Mouse (Mus musculus): ENCODE data around the gene March8. TPM values are rescaled to one million over a fixed set of nuclear protein-coding genes. Genes with fewer than 3 reads are reported as not detected.

Gene March8
- polyA plus RNA-seq, 1 experiment = 5.5 TPM

DNA sequence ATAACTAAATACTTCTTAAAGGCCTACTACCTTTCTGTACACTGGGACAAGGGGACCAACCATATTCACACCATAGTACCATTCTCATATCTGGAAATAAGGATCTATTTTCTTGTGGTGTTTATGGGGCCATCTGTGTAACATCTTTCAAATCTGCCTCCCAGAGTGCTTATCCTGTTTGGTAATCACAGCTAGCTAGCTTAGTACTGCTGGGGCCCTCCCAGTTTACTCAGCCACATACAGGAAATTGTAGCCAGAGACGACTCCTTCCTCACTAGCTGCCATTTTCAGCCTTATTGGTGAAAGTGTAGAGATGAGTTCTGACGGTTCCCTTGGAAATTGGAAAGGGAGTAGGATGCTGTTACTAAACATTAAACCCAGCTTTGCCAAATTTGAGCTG lies 43.8 kb downstream of the March8 start:
- Histone ChIP-seq H3K27me3 (ENCODE audit: control insufficient read depth) (no peaks in the 10 kb centered on the region), H3K4me3 (replicated peaks) (no peak overlapping the region), H3K9me3 (ENCODE audit: control insufficient read depth, low read length) (no peaks in the 10 kb centered on the region), H3K36me3 (ENCODE audit: control insufficient read depth) (peaks cover 99% of the 10 kb centered on the region), H3K4me1 (ENCODE audit: control insufficient read depth) (peaks cover 55% of the 10 kb centered on the region)
- TF ChIP-seq GATA1 (IDR thresholded peaks at IDR 0.05; ENCODE audit: low read length) = no peak
- no peak for TF ChIP-seq TAL1 (IDR thresholded peaks at IDR 0.05; ENCODE audit: low read length)

DNA sequence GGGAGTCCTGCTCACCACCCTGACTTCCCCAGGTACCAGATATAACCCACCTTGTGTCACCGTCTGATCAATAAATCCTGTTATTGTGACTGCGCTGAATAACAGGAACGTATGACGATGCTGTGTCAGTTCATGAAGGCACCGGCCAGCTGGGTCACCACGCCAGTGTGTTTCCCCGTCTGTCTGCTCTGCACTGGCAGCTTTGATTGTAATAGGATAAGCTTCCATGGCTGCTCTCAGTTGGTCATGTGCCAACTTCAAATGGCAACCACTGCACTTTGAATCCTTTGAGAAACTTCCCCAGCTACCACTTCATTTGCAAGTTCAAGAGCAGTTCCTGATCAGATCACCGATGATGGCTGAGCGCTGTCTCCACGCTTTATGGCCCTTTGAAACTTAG lies 45.8 kb downstream of the March8 start:
- Histone ChIP-seq H3K4me1 (ENCODE audit: control insufficient read depth) (peaks cover 46% of the 10 kb centered on the region), H3K9me3 (ENCODE audit: control insufficient read depth, low read length) (no peaks in the 10 kb centered on the region), H3K27me3 (ENCODE audit: control insufficient read depth) (no peaks in the 10 kb centered on the region), H3K36me3 (ENCODE audit: control insufficient read depth) (peaks cover 84% of the 10 kb centered on the region), H3K4me3 (replicated peaks) (no peak overlapping the region)
- TF ChIP-seq TAL1 (IDR thresholded peaks at IDR 0.05; ENCODE audit: low read length) = no peak

DNA sequence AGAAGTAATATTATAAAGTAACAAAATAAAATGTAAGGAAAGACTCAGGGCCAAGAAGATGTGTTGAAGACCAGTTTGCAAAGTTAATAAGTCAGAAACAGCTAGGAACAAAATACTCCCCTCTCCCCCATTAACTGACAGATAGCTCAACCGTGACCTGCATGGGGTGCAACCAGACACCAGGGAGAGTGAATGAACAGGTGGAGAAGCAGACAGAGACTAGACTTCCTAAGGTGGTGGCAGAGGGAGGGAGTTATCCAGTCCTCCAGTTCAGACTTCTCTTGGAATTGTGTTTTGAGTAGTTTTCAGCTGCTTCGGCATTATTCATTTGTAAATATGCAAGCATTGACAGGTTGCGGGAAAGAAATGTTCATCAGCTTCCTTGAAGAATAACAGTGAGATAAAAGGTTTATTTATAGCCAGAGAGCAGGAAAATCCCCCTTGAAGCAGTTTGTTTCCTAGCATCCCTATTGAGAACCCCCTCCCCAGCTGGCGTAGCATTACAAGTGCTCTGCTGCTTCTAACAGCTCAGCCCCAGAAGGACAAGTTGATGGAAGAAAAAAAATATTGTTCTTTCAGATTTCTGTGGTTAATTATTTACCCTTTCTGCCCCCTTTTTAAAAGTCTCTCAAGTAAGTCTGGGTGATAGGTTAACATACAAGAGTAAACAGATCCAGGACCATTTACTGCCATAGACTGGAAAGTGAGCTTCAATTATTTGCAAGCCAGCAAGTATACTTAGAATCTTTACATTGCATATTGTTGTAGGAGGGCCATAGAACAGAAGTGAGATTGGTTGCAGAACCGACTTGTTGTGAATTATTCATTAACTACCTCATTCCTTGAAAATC lies 47.6 kb downstream of the March8 start:
- H3K4me3 ChIP-seq (replicated peaks) = no peak overlapping the region
- H3K36me3 ChIP-seq (ENCODE audit: control insufficient read depth) = peaks cover 84% of the 10 kb centered on the region
- peaks cover 42% of the 10 kb centered on the region for H3K4me1 ChIP-seq (ENCODE audit: control insufficient read depth)
- no peaks in the 10 kb centered on the region for H3K27me3 ChIP-seq (ENCODE audit: control insufficient read depth)
- TF ChIP-seq GATA1 (IDR thresholded peaks at IDR 0.05; ENCODE audit: low read length) (no peak), TAL1 (IDR thresholded peaks at IDR 0.05; ENCODE audit: low read length) (no peak)
- H3K9me3 ChIP-seq (ENCODE audit: control insufficient read depth, low read length) = no peaks in the 10 kb centered on the region

DNA sequence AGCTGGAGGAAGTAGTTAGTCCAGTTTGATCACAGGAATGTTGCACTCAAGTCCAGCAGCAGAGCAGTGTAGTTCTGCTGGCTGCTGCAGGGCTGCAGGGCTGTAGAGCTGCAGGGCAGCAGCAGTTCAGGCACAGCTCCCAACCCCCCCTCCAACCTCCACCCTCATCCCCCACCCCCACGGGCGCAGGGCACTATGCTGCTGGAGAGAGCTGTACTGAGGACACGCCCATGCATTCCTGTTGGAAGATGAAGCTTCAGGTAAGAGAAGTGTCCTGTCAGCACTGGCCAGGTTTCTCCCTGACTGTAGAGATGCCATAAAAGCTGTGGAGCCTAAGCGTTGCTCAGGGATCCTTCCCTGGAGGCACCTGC lies 48.2 kb downstream of the March8 start:
- peaks cover 84% of the 10 kb centered on the region for H3K36me3 ChIP-seq (ENCODE audit: control insufficient read depth)
- TF ChIP-seq GATA1 (IDR thresholded peaks at IDR 0.05; ENCODE audit: low read length) = no peak
- TF ChIP-seq TAL1 (IDR thresholded peaks at IDR 0.05; ENCODE audit: low read length) = no peak
- H3K4me1 ChIP-seq (ENCODE audit: control insufficient read depth) = peaks cover 38% of the 10 kb centered on the region
- no peak overlapping the region for H3K4me3 ChIP-seq (replicated peaks)
- H3K9me3 ChIP-seq (ENCODE audit: control insufficient read depth, low read length) = no peaks in the 10 kb centered on the region
- no peaks in the 10 kb centered on the region for H3K27me3 ChIP-seq (ENCODE audit: control insufficient read depth)

DNA sequence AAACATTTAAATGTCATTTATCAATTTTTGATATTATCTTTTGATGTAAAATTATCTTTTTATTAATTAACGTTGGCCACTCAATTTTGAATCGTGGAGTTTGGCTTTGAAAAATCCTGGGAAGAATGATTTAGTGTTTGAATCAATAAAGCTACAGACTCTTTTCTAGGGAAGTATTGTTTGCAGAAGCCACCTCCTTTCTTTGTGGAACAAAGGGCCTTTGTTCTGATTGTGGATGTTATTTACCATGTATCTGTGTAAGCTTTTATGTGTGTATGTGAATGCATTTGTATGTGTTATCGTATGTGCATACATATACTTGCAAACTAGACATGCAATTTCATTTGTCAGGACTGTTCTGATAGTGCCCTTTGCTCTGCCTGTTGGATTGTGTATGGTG lies 48.7 kb downstream of the March8 start:
- Histone ChIP-seq H3K36me3 (ENCODE audit: control insufficient read depth) (peaks cover 84% of the 10 kb centered on the region), H3K4me3 (replicated peaks) (no peak overlapping the region), H3K27me3 (ENCODE audit: control insufficient read depth) (no peaks in the 10 kb centered on the region), H3K4me1 (ENCODE audit: control insufficient read depth) (peaks cover 33% of the 10 kb centered on the region), H3K9me3 (ENCODE audit: control insufficient read depth, low read length) (no peaks in the 10 kb centered on the region)
- TF ChIP-seq GATA1 (IDR thresholded peaks at IDR 0.05; ENCODE audit: low read length) (no peak), TAL1 (IDR thresholded peaks at IDR 0.05; ENCODE audit: low read length) (no peak)

DNA sequence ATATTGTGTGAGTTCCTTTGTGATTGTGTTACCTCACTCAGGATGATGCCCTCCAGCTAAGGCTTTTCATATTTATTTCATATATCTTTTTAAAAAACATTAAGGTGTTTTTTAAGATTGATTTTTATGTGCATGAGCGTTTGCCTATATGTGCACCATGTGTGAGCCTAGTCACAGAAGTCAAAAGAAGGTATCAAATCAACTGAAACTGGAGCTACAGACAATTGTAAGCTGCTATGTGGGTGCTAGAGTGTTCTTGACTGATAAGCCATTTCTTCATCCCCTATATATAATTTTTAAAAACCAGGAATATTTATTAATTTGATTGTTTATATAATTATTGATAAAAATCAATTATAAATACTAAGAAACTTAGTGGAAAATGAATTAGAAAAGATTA lies 50.2 kb downstream of the March8 start:
- Histone ChIP-seq H3K27me3 (ENCODE audit: control insufficient read depth) (no peaks in the 10 kb centered on the region), H3K9me3 (ENCODE audit: control insufficient read depth, low read length) (no peaks in the 10 kb centered on the region), H3K4me3 (replicated peaks) (no peak overlapping the region), H3K36me3 (ENCODE audit: control insufficient read depth) (peaks cover 84% of the 10 kb centered on the region), H3K4me1 (ENCODE audit: control insufficient read depth) (peaks cover 29% of the 10 kb centered on the region)
- no peak for TF ChIP-seq TAL1 (IDR thresholded peaks at IDR 0.05; ENCODE audit: low read length)
- no peak for TF ChIP-seq GATA1 (IDR thresholded peaks at IDR 0.05; ENCODE audit: low read length)

DNA sequence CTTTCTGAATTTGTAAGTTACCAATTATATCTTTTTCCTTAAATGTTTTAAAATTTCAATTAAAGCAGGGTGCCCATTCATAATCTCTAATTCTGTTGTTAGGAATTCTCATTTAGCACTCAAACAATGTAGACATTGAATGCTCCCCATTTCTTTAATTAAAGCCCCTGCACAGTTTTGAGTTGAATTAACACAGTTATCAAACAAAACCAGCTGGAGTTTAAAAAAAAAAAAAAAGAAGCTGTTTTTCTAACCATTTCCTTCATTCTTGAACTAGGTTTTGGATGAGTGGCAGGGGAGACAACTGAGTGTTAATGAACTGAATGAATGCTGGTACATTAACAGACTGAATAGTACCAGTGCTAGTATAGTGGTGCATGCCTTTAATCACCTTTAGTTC lies 51.7 kb downstream of the March8 start:
- H3K4me3 ChIP-seq (replicated peaks) = no peak overlapping the region
- H3K36me3 ChIP-seq (ENCODE audit: control insufficient read depth) = peaks cover 84% of the 10 kb centered on the region
- no peaks in the 10 kb centered on the region for H3K9me3 ChIP-seq (ENCODE audit: control insufficient read depth, low read length)
- TF ChIP-seq GATA1 (IDR thresholded peaks at IDR 0.05; ENCODE audit: low read length) = no peak
- TF ChIP-seq TAL1 (IDR thresholded peaks at IDR 0.05; ENCODE audit: low read length) = no peak
- peaks cover 20% of the 10 kb centered on the region for H3K4me1 ChIP-seq (ENCODE audit: control insufficient read depth)
- no peaks in the 10 kb centered on the region for H3K27me3 ChIP-seq (ENCODE audit: control insufficient read depth)

DNA sequence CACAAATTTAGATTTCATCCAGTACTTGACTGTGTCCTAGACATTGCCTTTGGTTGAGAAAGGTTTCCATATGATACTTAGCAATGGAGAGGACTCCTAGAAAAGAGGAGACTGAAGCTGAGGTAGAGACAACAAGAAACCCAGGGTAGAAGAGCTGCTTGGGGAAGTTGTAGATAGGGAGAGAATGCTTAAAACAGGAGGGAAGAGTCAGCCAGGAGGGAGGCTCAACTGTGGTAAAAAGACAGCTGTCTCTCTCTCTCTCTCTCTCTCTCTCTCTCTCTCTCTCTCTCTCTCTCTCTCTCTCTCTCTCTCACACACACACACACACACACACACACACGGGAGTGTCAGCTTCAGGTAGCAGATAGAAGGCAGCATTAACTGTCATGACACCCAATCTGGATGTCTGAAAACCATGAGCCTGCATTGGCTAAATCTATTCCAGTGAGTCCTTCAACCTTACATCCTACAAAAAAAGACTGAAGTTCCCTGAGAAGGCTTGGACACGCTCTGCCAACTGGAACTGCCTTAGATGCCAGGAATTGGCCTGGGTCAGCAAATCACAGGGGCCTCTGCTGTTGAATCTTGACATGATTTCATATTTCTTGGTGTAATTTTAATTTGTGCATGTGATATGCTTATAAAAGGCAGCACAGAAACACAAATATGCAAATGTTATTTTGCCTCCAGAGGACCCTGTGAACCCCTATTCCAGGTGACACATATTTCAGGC lies 57.3 kb downstream of the March8 start:
- Histone ChIP-seq H3K9me3 (ENCODE audit: control insufficient read depth, low read length) (no peaks in the 10 kb centered on the region), H3K4me1 (ENCODE audit: control insufficient read depth) (peaks cover 8% of the 10 kb centered on the region), H3K4me3 (replicated peaks) (no peak overlapping the region), H3K27me3 (ENCODE audit: control insufficient read depth) (no peaks in the 10 kb centered on the region), H3K36me3 (ENCODE audit: control insufficient read depth) (peaks cover 100% of the 10 kb centered on the region)
- no peak for TF ChIP-seq TAL1 (IDR thresholded peaks at IDR 0.05; ENCODE audit: low read length)
- no peak for TF ChIP-seq GATA1 (IDR thresholded peaks at IDR 0.05; ENCODE audit: low read length)

DNA sequence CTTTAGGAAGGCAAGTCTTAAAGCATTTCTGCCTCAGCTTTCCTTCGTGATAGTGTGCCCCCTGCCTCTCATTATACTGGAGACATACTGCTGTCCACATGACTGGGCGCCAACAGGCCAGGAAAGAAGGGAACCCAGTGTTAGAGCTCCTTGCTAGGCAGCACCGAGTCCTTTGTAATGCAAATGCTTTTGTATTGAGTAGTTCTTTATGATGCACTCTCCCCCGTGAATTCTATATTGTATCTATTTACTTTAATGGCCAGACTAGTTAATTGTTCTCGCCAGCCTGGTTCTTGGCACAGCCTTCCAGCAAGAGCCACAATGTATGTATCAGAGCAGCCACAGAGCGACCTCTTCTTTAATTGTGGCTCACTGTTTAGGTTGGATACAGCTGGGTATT lies 59.8 kb downstream of the March8 start:
- Histone ChIP-seq H3K27me3 (ENCODE audit: control insufficient read depth) (no peaks in the 10 kb centered on the region), H3K9me3 (ENCODE audit: control insufficient read depth, low read length) (no peaks in the 10 kb centered on the region), H3K4me1 (ENCODE audit: control insufficient read depth) (peaks cover 7% of the 10 kb centered on the region), H3K36me3 (ENCODE audit: control insufficient read depth) (peaks cover 100% of the 10 kb centered on the region), H3K4me3 (replicated peaks) (no peak overlapping the region)
- TF ChIP-seq TAL1 (IDR thresholded peaks at IDR 0.05; ENCODE audit: low read length) = no peak
- no peak for TF ChIP-seq GATA1 (IDR thresholded peaks at IDR 0.05; ENCODE audit: low read length)
